Mouse (Mus musculus) cerebellum, postnatal 36 days (tissue): ENCODE measurements at regions not wholly inside any gene's neighbourhood (a gene's known extent, or its start where the extent isn't known, plus 50 kb on each side); places are given as distances from the start of the nearest gene placed in this dataset.

Source experiments
- DNase-seq, 2 experiments: peaks; one replicate each; pipeline ENCODE4 v3.0.0; 2021 to 2022; ENCODE audit warnings: mixed read lengths in 2 of 2

GRCm38 (mm10) chr7:74876667-74877066 lies 322.1 kb upstream of the Slco3a1 start:
- no peak for DNase-seq

GRCm38 (mm10) chr7:74870250-74870649 lies 315.7 kb upstream of the Slco3a1 start:
- no peak for DNase-seq

GRCm38 (mm10) chr7:74862727-74863126 lies 308.1 kb upstream of the Slco3a1 start:
- no peak for DNase-seq

GRCm38 (mm10) chr7:74844306-74844929 lies 289.8 kb upstream of the Slco3a1 start:
- DNase-seq, result no peak

- no peak for DNase-seq
Measured at GRCm38 (mm10) chr7:74823286-74823685, 268.7 kb upstream of the Slco3a1 start.

- no peak for DNase-seq
Measured at GRCm38 (mm10) chr7:74793241-74793640, 238.7 kb upstream of the Slco3a1 start.

- no peak for DNase-seq
Measured at GRCm38 (mm10) chr7:74788696-74789095, 234.1 kb upstream of the Slco3a1 start.

- DNase-seq, result no peak
Measured at GRCm38 (mm10) chr7:74771435-74772406, 217.1 kb upstream of the Slco3a1 start.

GRCm38 (mm10) chr7:74766550-74766949 lies 212.0 kb upstream of the Slco3a1 start:
- no peak for DNase-seq

- peak; percentile 30 to 47 for DNase-seq
Measured at GRCm38 (mm10) chr7:74757469-74757868, 202.9 kb upstream of the Slco3a1 start.

- DNase-seq, result no peak
Measured at GRCm38 (mm10) chr7:74747704-74748103, 193.1 kb upstream of the Slco3a1 start.

GRCm38 (mm10) chr7:74734941-74735340 lies 180.4 kb upstream of the Slco3a1 start:
- no peak for DNase-seq

- no peak for DNase-seq
Measured at GRCm38 (mm10) chr7:74726324-74726991, 171.9 kb upstream of the Slco3a1 start.

- DNase-seq, result no peak
Measured at GRCm38 (mm10) chr7:74719321-74719720, 164.7 kb upstream of the Slco3a1 start.

GRCm38 (mm10) chr7:74709993-74710581 lies 155.5 kb upstream of the Slco3a1 start:
- no peak for DNase-seq

GRCm38 (mm10) chr7:74709006-74709405 lies 154.4 kb upstream of the Slco3a1 start:
- DNase-seq, result no peak

- no peak for DNase-seq
Measured at GRCm38 (mm10) chr7:74703533-74703932, 149.0 kb upstream of the Slco3a1 start.

GRCm38 (mm10) chr7:74697794-74698354 lies 143.3 kb upstream of the Slco3a1 start:
- DNase-seq, result no peak

- DNase-seq, result no peak
Measured at GRCm38 (mm10) chr7:74696286-74696685, 141.7 kb upstream of the Slco3a1 start.

- no peak for DNase-seq
Measured at GRCm38 (mm10) chr7:74693049-74693448, 138.5 kb upstream of the Slco3a1 start.

GRCm38 (mm10) chr7:74690706-74691105 lies 136.1 kb upstream of the Slco3a1 start:
- no peak for DNase-seq

GRCm38 (mm10) chr7:74688116-74688702 lies 133.6 kb upstream of the Slco3a1 start:
- no peak for DNase-seq
